Mouse (Mus musculus) frontal cortex, postnatal 36 days (tissue): ENCODE measurements at regions not wholly inside any gene's neighbourhood (a gene's known extent, or its start where the extent isn't known, plus 50 kb on each side); places are given as distances from the start of the nearest gene placed in this dataset.

Source experiments
- DNase-seq, 2 experiments: peaks; one replicate each; pipeline ENCODE4 v3.0.0; 2022; ENCODE audit warnings: low spot score in 2 of 2

- no peak for DNase-seq
These were observed 108.8 kb upstream of the Tle3 start for GRCm38 (mm10) chr9:61263335-61263734.

GRCm38 (mm10) chr9:61265466-61265865 lies 106.7 kb upstream of the Tle3 start:
- DNase-seq, result no peak

DNA sequence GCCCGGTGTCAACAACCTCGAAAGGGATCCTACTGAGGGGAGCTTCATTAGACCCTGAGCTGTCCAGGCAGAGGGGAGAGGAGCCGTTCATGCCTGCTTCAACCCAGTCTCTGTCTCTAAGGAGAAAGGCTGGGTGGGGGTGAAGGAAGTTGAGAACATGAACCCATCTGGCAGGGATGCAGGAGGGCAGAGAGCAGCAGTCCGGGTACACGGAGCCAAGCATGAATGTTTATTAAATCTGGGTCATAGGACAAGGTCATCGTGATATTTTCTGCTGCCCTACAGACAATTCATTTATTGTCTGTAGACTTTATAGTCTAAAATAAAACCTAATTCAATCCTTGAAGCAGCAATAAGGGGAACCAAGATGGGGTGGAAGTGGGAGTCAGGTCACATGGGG lies 105.2 kb upstream of the Tle3 start:
- no peak for DNase-seq

- peak in 1 of 2 experiments; percentile 9 for DNase-seq
These were observed 104.6 kb upstream of the Tle3 start for GRCm38 (mm10) chr9:61267541-61267940.

DNA sequence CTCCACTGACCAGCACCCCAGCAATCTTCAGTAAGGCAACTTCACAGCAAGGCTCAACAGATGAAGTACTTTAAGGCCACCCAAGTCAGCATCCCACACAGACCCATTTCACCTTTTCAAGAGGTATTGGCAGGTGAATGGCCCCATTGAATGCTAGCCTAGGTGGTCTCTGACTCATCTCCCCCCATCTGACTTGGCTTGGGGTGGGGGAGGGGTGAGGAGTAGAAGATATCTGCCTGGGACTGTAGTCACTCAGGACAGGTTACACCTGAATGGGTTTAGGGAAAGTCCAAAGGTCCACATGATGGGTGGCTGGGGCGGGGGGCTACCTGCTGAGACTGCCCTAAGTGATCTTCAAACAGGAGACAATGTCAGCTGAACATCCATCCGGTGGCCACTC lies 104.0 kb upstream of the Tle3 start:
- DNase-seq, result no peak

DNA sequence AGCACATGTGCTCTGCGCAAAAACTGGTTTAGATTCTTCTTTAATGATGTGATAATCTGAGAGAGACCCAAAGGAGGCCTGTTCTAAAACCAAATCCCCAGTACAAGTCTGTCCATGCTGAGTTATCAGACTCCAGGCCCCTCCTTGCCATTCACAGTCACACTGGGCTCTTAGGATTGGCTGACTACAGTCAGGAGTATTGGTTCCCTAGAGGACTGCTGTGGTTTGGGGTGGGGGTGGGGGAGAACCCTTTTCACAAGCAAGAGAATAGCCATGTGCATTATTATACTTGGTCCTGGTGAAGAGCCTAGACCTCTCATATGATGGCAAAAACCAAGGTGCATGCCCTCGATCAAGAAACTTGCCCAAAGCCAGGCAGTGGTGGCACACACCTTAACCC lies 103.5 kb upstream of the Tle3 start:
- no peak for DNase-seq

DNA sequence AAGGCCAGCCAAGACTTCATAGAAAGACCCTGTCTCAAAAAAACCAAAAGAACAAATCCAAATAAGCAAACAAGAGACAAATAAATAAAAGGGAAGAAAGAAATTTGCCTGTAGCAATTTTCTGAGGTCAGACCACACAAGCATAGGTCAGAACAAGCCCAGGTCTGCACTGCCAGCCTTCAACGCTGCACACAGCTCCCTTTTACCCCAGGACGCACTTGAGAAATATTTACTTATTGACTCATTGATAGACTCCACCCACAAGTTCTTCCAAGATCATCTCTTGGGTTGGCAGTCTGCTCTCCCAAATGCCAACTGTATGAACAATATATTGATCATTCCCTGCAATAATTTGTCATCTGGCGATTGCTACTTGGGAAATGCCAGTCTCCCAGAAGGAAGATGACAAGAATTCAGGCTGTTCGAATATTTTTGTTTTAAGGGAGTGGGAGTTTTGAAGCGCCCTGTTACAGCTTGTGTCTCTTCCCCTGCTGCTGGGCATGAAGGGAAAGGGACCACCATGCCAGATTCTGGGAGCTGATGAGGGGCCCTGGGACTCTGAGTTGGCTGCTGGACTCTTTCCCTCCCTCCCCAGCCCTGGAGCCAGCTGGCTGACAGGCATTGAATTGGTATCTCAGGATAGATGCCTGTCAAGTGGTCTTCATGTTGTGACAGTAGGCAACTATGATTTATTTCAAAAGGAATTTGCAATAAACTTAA lies 102.9 kb upstream of the Tle3 start:
- DNase-seq, result no peak

DNA sequence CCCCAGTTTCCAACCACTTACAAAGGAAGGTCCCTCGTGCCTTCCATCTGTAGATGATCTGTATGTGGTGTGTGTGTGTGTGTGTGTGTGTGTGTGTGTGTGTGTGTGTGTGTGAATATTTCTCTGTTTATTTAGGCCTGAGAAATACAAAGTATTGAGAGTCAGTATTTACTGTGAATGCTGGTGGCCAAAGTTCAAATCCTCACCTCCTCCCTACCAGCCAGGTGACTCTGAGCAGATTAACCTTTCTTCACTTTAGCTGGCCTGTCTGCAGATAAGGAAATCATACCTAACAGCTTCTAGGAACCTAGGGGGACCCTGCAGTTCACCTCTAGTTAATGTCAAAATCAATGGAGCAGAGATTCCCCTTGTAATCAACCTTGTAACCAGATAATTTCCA lies 100.9 kb upstream of the Tle3 start:
- no peak for DNase-seq

GRCm38 (mm10) chr9:61271769-61272352 lies 100.3 kb upstream of the Tle3 start:
- DNase-seq, result no peak

GRCm38 (mm10) chr9:61274020-61274419 lies 98.1 kb upstream of the Tle3 start:
- DNase-seq, result no peak

DNA sequence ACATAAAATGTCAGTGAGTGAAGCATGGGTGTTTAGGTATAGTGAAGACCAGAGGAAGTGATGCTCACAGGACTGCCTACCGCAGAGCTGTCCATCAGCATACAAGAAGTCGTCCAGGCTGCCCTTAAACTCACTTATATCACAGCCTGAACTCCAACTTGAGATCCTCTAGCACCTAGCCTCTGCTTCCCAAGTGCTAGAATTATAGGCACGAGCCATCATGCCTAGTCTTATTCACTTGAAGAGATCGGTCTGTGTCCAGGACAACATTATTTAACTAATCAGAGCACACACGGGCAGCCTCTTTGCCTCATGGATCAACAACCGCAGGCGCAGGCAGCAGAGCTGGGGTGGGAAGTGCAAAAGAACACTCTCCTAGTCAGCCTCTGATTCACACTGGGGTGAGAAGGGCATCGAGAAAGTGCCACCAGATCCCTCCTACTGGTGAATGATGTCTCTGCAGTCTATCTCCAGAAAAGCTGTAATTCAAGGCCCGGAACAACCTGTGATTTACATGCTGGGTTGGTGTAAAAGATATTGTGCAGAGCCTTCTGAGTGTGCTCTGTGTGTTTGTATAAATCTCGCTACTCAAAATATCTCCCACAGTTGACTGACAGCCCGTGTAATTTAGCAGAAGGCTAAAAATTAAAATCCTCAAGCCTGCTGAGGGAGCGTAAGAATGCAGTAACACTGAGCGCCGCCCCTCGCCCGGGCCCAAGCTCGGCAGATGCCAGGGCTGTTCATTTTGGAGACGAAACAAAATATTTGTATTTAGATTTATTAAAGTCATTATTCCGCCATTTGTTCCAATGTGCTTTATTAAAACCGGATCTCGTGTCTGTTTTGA lies 94.6 kb upstream of the Tle3 start:
- peak; percentile 48 to 73 for DNase-seq

- peak; percentile 61 to 78 for DNase-seq
These were observed 93.9 kb upstream of the Tle3 start for GRCm38 (mm10) chr9:61278216-61278758.

GRCm38 (mm10) chr9:61279044-61279543 lies 93.1 kb upstream of the Tle3 start:
- DNase-seq, result no peak

GRCm38 (mm10) chr9:61280856-61281582 lies 91.1 kb upstream of the Tle3 start:
- DNase-seq, result no peak

DNA sequence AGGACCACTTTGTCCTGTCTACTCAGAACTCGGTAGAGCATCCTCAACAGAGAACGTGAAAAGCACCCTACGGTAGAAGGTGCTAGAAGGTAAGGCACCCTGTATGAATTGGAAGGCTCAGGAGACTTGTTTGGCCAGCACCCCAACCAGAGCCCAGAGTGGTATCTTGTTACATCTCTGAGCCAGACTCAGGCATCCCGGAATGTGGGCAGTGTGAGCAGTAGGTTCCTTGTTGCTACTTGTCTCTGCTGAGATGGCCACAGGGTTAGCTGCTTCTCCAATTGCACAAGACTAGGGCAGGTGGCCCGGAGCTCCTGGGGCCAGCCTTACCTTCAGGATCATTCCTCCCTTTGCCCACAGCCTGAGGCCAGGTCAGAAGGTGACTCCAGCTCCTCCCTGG lies 88.9 kb upstream of the Tle3 start:
- DNase-seq, result no peak

- DNase-seq, result no peak
These were observed 87.8 kb upstream of the Tle3 start for GRCm38 (mm10) chr9:61284201-61285021.

GRCm38 (mm10) chr9:61286561-61286960 lies 85.6 kb upstream of the Tle3 start:
- DNase-seq, result no peak

- DNase-seq, result no peak
These were observed 83.0 kb upstream of the Tle3 start for GRCm38 (mm10) chr9:61289117-61289516.

DNA sequence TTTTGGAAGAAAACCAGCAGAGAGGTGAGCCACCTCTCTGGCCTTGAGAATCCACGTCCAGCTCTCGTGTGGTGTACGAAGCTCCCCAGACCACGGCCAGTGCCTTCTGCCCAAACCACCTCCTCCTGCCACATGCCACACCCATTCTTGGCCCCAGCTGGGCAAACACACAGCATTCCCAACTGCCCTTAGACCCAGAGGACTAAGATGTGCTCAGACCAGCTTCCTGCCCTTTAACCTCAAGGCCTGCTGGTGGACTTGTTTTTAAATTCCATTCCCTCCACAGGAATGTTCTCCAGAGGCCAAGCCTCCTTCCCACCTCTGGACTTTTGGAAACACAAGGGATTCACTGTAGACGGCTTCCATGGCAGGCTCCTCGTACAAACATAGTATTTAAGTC lies 82.5 kb upstream of the Tle3 start:
- DNase-seq, result no peak

DNA sequence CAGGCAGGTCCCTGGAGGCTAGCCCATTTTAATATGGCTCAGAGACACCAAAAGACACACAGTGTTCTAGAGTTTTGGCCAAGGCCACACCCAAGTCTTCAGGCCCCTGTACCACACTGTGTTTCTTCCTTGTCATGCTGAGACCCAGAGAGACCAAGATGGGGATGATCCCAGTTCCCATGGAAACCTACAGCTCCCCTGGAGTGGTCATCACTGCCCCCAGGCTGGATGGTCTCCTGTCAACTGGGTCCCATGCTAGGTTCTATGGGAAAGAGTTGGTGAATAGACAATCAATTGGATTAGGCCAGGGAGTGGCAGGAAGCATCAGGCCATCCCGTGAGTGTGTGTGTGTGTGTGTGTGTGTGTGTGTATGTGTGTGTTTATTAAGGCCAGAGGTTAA lies 80.5 kb upstream of the Tle3 start:
- DNase-seq, result no peak

DNA sequence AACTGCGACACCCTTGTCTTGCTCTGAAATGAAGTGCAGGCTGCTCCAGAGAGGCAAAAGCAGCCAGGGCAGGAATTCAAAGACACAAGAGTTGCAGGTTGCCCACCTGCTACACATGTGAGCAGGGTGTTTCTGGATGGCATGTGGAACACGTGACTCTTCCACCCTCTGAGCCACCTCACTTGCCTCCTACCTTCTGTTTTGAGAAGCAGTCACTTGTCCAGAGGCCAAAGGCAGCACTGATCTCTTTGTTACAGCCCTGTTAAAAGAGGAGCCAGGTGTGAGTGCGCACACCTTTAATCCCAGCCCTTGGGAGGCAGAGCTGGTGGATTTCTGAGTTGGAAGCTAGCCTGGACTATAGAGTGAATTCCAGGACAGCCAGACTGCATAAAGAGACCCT lies 79.7 kb upstream of the Tle3 start:
- no peak for DNase-seq
